ENCODE assay signal across 17 mouse cellular contexts in genomic region chr3:38692768-38693167, GRCm38 (mm10).
"Had no signal": no experiment of that assay in that cellular context is flagged by ENCODE, and none has a peak within 500 bp of the region (broad histone marks: within the 10 kb centered on the region; RNA-seq: fewer than 3 reads in every experiment).

No protein-coding gene starts in this region.

- ATAC-seq: lung, postnatal 0 days; midbrain, embryonic 13.5 days; midbrain, embryonic 15.5 days had no signal

- DNase-seq: lung, adult 2 months; lung, postnatal 14 days; lung, postnatal 36 days; right cerebral cortex, postnatal 14 days; thymus, adult 2 months; thymus, postnatal 25 days; thymus, postnatal 4 days had no signal

- H3K36me3 ChIP-seq: lung, embryonic 15.5 days; midbrain, embryonic 13.5 days; midbrain, embryonic 15.5 days; neural tube, embryonic 12.5 days; stomach, embryonic 15.5 days had no signal

- H3K4me2 ChIP-seq: lung, embryonic 15.5 days; midbrain, embryonic 11.5 days; midbrain, embryonic 13.5 days; midbrain, embryonic 15.5 days; neural tube, embryonic 12.5 days; stomach, embryonic 15.5 days had no signal

- H3K4me3 ChIP-seq: lung, embryonic 15.5 days; megakaryocyte, embryonic 14.5 days; midbrain, embryonic 13.5 days; midbrain, embryonic 15.5 days; neural tube, embryonic 12.5 days; stomach, embryonic 15.5 days had no signal

- H3K27me3 ChIP-seq: lung, embryonic 15.5 days; megakaryocyte, embryonic 14.5 days; midbrain, embryonic 13.5 days; midbrain, embryonic 15.5 days; neural tube, embryonic 12.5 days; stomach, embryonic 15.5 days had no signal

- H3K9ac ChIP-seq: lung, embryonic 15.5 days; midbrain, embryonic 13.5 days; midbrain, embryonic 15.5 days; neural tube, embryonic 12.5 days; stomach, embryonic 15.5 days had no signal

- H3K9me3 ChIP-seq: lung, embryonic 15.5 days; midbrain, embryonic 13.5 days; midbrain, embryonic 15.5 days; neural tube, embryonic 12.5 days; stomach, embryonic 15.5 days had no signal

- H3K4me1 ChIP-seq: megakaryocyte, embryonic 14.5 days; neural tube, embryonic 12.5 days; stomach, embryonic 15.5 days had no signal

- H3K27ac ChIP-seq: lung, embryonic 15.5 days; macrophage; midbrain, embryonic 13.5 days; midbrain, embryonic 15.5 days; neural tube, embryonic 12.5 days; stomach, embryonic 15.5 days; stomach, postnatal 0 days had no signal
